Mouse (Mus musculus): ENCODE measurements around the gene Gm49387. TPM values are rescaled to one million over a fixed set of nuclear protein-coding genes. Genes with fewer than 3 reads are reported as not detected.

The Gm49387 gene
- total RNA-seq, 1 experiment from 2014 or later: not detected

DNA sequence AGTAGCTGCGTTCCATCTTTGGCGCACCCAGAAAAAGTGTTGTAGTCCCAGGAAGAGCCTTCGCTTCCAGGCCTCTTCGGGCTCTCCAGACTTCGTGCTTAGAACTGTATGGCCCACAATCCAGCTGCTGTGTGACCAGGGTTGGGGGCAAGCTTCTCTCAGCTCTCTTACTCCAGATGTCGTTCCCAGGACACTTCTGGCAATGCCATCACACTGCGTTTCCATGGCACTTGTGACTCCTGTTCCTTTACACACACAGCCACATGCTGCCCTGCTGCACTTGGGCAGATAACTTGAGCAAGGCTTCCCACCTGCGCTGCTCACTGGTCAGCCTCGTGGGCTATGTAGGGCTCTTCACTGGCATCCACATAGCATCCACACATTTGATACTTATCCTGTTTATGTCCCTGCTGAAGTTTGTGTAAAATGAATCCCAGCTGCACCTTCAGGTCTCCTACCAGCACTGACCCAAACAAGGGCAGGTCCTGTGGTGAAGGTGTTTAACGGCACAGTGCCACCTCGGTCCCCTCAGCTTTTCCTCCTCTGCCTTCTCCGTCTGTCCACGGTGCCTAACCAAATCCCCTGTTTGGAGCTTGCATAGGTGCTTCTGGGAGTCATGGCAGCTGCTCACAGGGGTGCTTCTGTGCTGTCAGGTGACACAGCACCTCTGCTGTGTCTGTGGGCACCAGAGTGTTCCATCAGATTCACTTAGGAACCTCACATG, 22.9 kb upstream of the Gm49387 start:
- ATAC-seq (replicated peaks; ENCODE audit: low read depth, poor library complexity, severe bottlenecking): no peak

DNA sequence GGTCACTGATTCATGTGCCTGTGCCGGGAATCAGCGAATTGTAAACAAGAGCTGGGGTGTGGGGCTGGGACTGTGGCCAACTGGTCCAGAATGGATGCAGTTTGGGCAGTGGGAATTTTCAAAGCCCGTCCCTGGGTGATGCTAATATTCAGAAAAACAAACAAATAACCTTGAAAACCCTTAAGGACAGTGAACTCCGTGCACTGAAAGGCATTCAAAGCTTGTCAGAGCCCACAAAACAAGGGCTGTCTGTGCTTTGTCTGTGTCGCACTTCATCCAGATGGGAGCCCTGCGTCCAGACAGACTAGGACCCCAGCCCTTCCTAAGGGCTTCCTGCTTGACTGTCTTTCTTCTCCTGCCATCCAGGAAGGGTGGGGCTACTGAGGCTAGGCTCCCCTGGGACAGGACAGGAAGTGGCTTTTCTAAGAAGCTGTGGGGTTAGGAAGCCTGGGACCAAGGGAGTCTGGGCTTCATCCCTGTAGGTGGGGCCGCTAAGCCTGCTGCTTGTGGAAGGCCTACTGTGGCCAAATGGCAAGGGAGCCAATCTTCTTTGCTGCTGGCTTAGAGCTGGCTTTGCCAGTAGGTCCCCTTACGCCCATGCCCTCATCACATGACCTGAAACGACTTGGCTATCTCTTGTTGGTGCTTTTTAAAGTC, 22.0 kb upstream of the Gm49387 start:
- ATAC-seq (replicated peaks; ENCODE audit: low read depth, poor library complexity, severe bottlenecking): no peak

DNA sequence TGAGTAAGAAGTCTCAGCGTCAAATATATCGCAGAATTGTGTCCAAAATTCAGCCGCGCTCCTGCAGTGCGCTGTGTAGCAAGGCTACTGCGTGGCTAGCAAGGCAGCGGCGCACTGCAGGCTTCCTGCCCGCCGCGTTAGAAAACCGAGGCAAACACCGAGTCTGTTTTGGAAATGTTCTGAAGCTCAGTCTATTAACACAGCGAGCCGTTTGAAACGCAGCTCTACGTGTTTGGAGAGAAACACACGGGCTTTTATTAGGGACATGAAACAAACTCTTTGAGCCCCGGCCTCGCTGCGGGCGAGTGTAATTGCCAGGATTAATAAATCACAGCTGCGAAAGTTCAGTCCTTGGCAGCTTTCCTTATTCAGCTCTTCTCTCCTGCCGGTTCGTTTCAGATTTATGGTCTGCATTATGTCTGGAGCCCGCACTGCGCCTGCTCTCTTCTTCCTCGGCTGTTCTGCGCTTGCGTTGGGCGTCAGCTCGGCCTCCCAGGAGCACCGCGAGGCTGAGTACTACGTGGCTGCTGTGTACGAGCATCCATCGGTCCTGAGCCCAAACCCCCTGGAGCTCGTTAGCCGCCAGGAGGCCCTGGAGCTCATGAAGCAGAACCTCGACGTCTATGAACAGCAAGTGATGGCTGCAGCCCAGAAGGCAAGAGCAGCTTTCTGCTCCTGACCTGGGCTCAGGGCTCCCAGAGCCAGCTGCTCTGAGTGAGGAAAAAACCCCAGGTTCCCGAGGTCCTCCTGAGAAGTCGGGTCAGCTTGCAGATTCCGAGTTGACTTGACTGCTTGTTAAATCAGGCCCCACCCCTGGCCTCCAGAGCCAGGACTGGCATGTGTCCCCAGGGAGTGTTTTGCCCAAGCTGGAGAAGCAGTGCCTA, 21.2 kb upstream of the Gm49387 start:
- ATAC-seq (replicated peaks; ENCODE audit: low read depth, poor library complexity, severe bottlenecking): peak; percentile 39

DNA sequence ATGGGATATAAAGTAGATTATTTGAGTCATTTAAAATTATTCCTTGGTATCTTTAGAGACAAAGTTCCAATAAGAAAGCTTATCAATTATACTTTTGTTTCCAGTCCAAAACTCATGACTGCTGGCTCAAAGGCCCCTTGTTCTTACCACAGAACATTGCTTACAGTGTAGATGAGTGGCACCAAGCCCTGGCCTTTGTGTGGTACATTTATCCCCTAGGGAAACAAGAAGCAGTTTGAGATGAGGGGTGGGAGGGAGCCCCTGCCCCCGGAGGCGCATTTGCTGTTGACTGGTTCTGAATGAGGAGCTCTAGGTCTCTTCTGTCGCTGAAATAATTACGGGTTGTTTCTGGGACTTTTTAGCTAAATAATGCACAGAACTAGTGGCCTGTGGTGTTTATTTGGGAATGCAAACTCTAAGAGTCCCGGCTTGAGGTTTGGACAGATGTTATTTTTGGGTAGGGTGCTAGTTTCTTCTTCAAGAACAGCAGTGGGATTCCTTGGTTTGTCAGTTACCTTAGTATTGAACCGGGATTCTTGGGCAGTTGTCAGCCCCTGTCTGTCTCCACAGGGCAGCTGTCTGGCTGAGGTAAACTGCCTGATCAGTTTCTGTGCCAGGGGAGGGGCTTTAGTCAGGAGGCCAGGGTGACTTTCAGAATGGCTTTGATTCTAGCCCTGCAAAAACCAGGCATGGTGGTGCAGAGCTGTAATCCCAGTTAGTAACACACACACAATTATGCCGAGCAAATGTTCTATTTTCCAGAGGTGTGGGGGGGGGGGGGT, 19.8 kb upstream of the Gm49387 start:
- no peak for ATAC-seq (replicated peaks; ENCODE audit: low read depth, poor library complexity, severe bottlenecking)

DNA sequence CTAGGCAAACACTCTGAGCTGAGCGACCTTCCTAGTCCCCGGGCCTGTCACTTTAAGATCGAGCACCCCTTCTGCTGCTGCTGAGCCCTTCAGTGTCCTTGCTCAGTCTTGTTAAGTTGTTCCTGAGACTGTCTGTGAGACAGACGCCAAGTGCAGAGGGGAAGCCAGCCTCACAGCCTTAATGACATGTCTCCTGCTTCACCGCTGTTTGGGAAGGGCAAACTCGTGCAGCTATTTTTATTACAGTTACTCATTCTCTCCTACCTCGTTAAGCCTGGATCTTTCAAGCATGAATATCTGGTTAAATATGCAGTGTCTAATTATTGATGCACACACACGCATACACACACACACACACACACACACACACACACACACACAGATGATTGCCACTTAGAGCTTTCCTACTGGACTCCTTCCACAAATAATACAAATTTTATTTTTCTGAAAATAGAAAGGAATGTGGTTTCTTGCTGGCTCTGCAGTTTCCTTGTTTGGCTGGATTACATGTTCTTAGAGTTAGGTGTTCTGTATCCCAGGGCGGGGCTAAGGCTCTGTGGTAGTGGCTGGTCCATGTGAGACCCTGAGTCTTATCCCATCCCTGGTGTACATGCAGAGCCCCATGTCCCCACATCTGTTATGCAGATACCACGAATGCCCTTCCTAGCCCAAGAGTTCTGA, 19.0 kb upstream of the Gm49387 start:
- no peak for ATAC-seq (replicated peaks; ENCODE audit: low read depth, poor library complexity, severe bottlenecking)

DNA sequence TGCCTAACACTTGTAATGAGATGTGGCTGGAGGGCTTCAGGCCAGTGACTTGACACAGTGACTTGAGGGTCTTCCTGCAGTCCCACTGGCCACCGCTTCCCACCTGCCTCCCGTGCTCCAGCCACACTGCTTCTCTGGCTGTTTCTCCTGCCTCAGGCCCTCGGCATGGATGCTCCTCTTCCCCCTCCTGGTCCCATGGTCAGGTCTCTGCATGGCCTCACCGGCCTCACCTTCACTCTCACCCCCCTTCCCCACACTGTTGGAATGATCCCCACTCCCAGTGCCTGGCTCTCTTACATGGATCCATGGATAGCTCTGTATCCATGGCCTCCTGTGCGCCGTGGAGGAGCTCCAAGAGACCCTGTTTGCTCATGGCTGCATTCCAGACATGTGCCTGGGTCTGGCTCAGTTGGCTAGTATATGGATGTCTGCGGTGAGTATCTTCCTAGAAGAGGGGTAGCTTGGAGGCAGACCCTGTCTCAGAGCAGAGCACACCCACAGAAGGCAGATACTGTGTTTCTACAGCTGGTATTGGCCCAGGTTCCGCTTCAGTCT, 17.5 kb upstream of the Gm49387 start:
- ATAC-seq (replicated peaks; ENCODE audit: low read depth, poor library complexity, severe bottlenecking): no peak

DNA sequence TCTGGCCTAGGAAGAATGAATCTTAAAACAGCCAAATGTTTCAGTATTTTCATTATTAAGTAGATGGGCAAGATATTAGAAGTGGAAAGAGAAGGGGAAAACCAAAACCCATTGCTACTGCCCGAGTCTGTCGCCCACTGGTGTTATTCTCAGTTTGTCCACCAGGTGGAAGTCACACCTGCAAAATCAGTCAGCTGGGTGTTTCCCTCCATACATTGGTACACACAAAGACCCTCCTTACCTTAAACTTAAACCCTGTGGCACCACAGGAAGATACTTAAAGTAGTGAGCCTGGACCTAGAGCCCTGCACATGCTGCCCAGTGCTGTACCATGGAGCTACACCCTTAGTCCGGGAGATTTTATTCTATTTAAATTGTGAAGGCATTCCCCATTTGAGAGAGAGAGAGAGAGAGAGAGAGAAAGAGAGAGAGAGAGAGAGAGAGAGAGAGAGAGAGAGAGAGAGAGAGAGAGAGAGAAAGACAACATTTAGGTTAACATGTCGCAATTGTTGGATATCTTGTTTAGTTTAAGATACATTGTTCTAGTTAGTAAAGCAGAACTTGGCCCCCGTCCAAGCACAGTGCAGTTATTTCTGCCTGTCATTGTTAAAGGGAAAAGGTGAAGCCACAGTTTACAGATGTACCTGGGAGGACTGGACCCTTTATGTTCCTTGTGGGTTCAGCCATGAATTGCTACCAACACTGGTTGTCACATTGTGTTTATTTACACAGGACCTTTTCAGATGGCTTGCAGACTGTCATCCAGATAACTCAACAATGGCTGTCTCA, 16.4 kb upstream of the Gm49387 start:
- peak; percentile 67 for ATAC-seq (replicated peaks; ENCODE audit: low read depth, poor library complexity, severe bottlenecking)

DNA sequence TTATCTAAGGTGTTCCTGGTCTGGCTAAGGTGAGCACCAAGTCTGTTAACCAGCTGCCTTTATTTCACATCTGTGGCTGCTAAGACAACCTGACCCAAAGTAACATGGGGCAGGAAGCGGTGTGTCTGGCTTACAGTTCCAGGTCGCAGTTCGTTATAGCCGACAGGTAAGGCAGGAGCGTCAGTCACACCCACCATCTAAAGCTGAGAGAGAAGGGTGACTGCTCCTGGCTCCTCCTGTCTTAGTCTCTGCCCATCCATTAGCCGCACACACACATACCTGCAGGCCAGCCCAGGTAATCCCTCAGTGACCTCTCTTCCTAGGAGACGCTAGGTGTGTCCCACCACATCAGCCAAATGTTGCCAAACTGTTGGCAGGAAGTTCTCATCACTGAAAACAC, 15.7 kb upstream of the Gm49387 start:
- no peak for ATAC-seq (replicated peaks; ENCODE audit: low read depth, poor library complexity, severe bottlenecking)

DNA sequence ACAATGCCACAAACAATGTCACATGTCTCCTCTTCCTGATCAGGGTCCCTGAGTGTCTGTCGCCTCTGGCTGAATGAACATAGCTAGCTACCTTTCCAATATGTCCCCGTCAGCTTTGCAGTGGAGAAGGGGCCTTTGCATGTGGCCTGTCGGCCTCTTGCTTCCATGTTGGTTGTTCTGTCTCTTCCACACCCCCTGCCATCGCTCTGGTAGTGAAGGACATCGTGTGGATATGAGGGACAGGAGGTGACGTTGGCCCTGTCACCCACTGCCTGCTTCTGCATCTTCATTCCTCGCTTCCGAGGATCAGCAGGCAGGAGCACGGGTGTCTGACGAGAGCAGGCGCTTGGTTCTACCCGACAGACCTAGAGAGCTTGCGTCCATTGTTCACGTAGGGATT, 14.7 kb upstream of the Gm49387 start:
- no peak for ATAC-seq (replicated peaks; ENCODE audit: low read depth, poor library complexity, severe bottlenecking)

DNA sequence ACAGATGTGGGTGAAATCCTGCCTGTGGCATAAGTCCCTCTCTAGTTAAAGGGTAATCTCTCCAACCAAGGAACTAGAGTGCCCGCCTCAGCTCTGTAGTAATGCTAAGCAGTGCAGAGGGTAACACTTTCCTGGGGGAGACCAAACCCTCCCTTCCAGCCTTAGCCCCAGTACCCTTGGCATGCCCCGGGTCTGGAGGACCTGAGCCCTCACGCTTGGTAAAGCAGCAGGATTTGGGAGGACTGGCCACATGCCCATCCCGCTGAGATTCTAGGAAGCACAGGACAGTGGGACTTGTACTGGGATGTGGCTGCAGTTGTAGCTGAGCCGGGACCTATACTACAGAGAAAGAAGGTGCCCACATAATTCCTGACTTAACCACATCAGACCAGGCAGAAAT, 14.1 kb upstream of the Gm49387 start:
- no peak for ATAC-seq (replicated peaks; ENCODE audit: low read depth, poor library complexity, severe bottlenecking)

DNA sequence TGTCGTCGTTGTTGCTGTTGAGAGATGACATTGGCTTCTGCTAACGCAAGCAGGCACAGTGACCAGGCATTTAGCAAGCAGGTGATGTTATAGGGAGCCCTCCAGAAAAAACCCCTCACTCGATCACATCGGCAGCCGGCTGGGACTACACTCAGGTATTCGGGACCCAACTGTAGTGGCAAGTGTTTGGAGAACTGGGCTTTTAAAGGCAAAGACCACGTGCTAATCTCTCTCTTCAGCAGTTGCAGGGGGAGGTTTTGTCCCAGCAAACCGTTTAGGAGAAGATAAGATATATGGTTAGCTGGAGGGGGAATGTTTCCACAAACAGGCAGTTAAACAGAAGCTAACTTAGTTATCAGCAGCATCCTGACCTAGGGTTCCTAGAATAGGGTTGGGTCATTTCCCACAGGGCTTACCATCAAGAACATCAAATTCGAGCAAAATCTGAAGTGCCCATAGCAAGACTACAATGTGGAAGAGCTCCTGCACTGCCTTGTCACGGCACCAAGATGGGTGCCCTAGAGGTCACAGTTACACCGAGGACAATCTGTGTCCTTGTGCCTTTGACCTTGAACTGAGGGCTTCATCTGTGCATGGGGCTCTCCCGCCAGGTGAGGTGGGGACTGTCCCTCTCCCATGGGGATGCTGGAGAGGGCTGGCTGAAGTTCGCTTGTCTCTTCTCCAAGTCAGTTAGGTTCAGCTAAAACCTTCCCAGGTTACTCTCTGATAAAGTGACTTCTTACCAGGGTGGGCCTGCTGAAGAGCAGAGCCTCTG, 12.6 kb upstream of the Gm49387 start:
- ATAC-seq (replicated peaks; ENCODE audit: low read depth, poor library complexity, severe bottlenecking): 0 out of 2 replicates have a peak, but pooled peaks have one; percentile 9

DNA sequence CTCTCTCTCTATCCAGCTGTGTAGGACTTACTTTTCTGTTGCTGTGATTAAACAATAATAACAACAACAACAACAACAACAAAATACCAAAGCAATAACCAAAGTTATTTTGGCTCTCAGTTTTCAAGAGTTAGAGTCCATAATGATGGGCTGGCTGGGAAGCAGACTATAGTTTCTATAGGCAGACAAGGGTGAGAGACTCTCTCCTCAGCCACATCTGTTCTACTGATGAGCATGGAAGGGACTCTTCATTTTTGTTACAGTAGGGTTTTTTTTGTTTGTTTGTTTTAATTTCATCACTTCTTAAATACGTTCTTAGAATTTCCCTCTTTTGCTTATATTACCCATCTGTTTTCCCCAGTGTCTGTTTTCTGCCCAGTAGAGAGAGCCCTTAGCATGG, 11.9 kb upstream of the Gm49387 start:
- ATAC-seq (replicated peaks; ENCODE audit: low read depth, poor library complexity, severe bottlenecking): no peak

DNA sequence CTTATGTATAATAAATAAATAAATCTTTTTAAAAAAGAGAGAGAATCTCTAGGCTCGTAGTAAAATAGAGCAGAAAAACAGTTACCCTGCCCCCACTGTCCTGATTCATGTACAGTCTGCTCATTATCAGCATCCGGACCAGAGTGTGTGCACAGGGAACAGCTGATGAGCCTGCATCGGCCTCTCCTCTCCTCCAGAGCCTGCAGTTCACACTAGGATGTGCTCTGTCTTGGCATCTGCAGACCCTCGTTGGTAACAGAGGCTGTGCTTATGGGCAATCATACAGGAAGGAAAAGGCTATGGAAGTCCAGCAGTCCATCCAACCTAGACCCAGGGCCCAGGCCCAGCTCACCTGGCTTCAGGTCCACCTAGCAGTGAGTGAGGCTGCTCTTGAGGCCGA, 11.4 kb upstream of the Gm49387 start:
- no peak for ATAC-seq (replicated peaks; ENCODE audit: low read depth, poor library complexity, severe bottlenecking)

DNA sequence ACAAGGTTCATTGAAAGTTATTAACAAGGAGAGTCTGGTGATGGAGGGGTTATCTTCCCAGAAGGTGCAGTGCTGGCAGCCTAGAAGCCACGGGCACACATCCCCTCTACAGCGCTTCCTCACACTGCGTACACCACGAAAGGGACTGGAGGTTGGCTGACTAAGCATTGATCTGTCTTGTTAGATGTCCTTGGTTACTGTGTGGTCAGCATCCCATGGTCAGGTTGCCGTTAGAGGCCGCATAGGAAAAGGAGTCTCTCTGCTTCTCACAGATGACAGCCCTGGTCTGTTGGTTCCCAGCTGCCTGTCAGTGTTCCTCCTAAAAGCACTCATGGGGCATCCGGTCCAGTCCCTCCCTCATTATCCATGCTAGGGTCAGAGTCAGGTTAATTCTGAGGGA, 10.5 kb upstream of the Gm49387 start:
- ATAC-seq (replicated peaks; ENCODE audit: low read depth, poor library complexity, severe bottlenecking): 0 out of 2 replicates have a peak, but pooled peaks have one; percentile 33

DNA sequence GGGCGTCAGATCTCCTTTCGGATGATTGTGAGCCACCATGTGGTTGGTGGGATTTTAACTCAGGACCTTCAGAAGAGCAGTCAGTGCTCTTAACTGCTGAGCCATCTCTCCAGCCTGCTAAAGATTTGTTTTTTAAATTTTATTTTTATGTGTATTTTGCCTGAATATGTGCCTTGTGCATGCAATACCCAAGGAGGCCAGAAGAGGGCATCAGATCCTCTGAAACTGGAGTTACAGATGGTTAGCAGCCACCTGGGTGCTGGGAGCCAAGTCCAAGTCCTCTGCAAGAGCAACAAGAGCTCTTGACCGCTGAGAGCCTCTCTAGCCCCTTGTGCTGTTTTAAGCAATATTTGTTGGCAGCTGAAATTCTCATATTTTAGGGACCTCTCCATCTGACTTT, 9.7 kb upstream of the Gm49387 start:
- ATAC-seq (replicated peaks; ENCODE audit: low read depth, poor library complexity, severe bottlenecking): no peak

DNA sequence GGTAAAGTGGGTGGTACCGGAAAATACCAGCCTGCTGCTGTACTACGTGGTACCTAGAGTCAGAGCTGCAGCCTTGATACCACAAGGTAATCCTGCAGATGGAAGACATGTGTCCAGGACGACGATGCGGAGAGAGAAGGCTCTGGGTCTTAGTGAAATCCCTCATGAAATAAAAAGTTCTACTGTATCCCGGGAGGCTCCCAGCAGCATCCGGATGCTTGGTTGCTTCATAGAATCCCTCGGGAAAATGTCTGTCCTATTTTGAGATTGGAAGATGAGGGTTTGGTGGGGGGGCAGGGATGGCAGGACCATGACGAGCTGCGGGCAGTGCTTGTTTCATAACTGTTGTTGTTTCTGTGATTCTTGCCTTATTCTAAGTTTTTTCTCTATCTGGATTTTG, 7.3 kb upstream of the Gm49387 start:
- ATAC-seq (replicated peaks; ENCODE audit: low read depth, poor library complexity, severe bottlenecking): no peak

DNA sequence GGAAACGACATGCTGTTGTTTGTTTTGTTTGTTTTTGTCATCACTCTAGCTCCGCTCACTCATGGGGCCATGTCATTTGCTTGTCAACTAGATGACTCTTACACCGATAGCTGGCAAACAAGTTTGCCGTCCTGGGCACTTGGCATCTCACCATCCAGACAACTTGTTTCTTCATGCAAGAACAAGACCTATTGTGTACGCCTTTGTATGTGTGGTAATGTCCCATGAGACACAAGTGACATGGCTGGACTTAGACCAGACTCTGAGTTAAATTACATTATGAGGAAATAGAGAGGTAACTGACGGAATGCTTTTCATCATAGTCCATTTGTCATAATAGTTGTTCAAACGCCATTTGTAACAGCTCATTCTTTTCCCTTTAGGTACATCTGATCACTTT, 5.2 kb upstream of the Gm49387 start:
- no peak for ATAC-seq (replicated peaks; ENCODE audit: low read depth, poor library complexity, severe bottlenecking)
